Mouse (Mus musculus) liver, embryonic 13.5 days (tissue): ENCODE measurements at regions not wholly inside any gene's neighbourhood (a gene's known extent, or its start where the extent isn't known, plus 50 kb on each side); places are given as distances from the start of the nearest gene placed in this dataset.

Experiments
- ATAC-seq: fragments of 200-750 bp; cut with Nextera tagmentation; 2 replicates; pipeline ENCODE4 v1.8.0; 2017; ENCODE audit warnings: low read depth, mild to moderate bottlenecking, moderate number of reproducible peaks, moderate library complexity
- DNase-seq: peaks from one replicate; pipeline ENCODE4 v3.0.0; 2022
- H3K27ac ChIP-seq: fragments of 300-500 bp; sonication (generic); 2 replicates; pipeline ENCODE4 v1.5.1; 2015; ENCODE audit warnings: moderate library complexity, mild to moderate bottlenecking, inconsistent platforms
- H3K27me3 ChIP-seq: fragments of 300-500 bp; sonication (generic); 2 replicates; pipeline ENCODE4 v1.6.1; 2015; ENCODE audit warnings: mild to moderate bottlenecking, inconsistent platforms
- H3K36me3 ChIP-seq: fragments of 300-500 bp; sonication (generic); 2 replicates; pipeline ENCODE4 v1.6.1; 2015; ENCODE audit warnings: mild to moderate bottlenecking, inconsistent platforms
- H3K4me1 ChIP-seq: fragments of 300-500 bp; sonication (generic); replicated peaks from 2 replicates; pipeline ENCODE4 v1.6.1; 2015; ENCODE audit warnings: inconsistent platforms
- H3K4me2 ChIP-seq: fragments of 300-500 bp; sonication (generic); 2 replicates; pipeline ENCODE4 v1.6.1; 2015; ENCODE audit warnings: inconsistent platforms, mild to moderate bottlenecking, moderate library complexity
- H3K4me3 ChIP-seq: fragments of 300-500 bp; sonication (generic); replicated peaks from 2 replicates; pipeline ENCODE4 v1.5.1; 2015; ENCODE audit warnings: mild to moderate bottlenecking, inconsistent platforms
- H3K9ac ChIP-seq: fragments of 300-500 bp; sonication (generic); 2 replicates; pipeline ENCODE4 v1.6.1; 2015; ENCODE audit warnings: mild to moderate bottlenecking, inconsistent platforms
- H3K9me3 ChIP-seq: fragments of 300-500 bp; sonication (generic); replicated peaks from 2 replicates; pipeline ENCODE4 v1.6.1; 2016; ENCODE audit warnings: inconsistent platforms
- WGBS: fragments of 180-500 bp; shearing (Covaris S2); methylation state at CpG from one replicate; pipeline ENCODE4 v1.1.7; 2015; ENCODE audit not compliant: insufficient replicate concordance; 5-methylcytosine and 5-hydroxymethylcytosine counted together

- Histone ChIP-seq H3K4me2 (no peak overlapping the region), H3K27ac (no peak overlapping the region), H3K9me3 (no peaks in the 10 kb centered on the region), H3K27me3 (no peaks in the 10 kb centered on the region), H3K4me3 (no peak overlapping the region), H3K36me3 (no peaks in the 10 kb centered on the region), H3K4me1 (no peaks in the 10 kb centered on the region), H3K9ac (no peak overlapping the region)
- ATAC-seq (no peak), DNase-seq (no peak)
- WGBS: 70% methylated on average over 6 of the region's 6 CpGs
These were observed 394.8 kb upstream of the Nrp1 start for GRCm38 (mm10) chr8:127963625-127964024.

- DNase-seq: no peak
These were observed 393.6 kb upstream of the Nrp1 start for GRCm38 (mm10) chr8:127964801-127965200.

GRCm38 (mm10) chr8:127965341-127965740 is 393.1 kb upstream of the Nrp1 start:
- H3K4me1 ChIP-seq: no peaks in the 10 kb centered on the region
- H3K9me3 ChIP-seq: no peaks in the 10 kb centered on the region
- H3K4me2 ChIP-seq: no peak overlapping the region
- no peak for DNase-seq
- no peaks in the 10 kb centered on the region for H3K36me3 ChIP-seq
- H3K9ac ChIP-seq: no peak overlapping the region
- WGBS: 61% methylated on average over 2 of the region's 2 CpGs
- H3K27ac ChIP-seq: no peak overlapping the region
- ATAC-seq: no peak
- H3K27me3 ChIP-seq: no peaks in the 10 kb centered on the region
- no peak overlapping the region for H3K4me3 ChIP-seq

More at GRCm38 (mm10) chr8:127964801-127965200, 393.6 kb upstream of the Nrp1 start:
- Histone ChIP-seq H3K9ac (no peak overlapping the region), H3K27ac (no peak overlapping the region), H3K9me3 (no peaks in the 10 kb centered on the region), H3K36me3 (no peaks in the 10 kb centered on the region), H3K4me3 (no peak overlapping the region), H3K4me1 (no peaks in the 10 kb centered on the region), H3K27me3 (no peaks in the 10 kb centered on the region), H3K4me2 (no peak overlapping the region)
- no peak for ATAC-seq

DNA sequence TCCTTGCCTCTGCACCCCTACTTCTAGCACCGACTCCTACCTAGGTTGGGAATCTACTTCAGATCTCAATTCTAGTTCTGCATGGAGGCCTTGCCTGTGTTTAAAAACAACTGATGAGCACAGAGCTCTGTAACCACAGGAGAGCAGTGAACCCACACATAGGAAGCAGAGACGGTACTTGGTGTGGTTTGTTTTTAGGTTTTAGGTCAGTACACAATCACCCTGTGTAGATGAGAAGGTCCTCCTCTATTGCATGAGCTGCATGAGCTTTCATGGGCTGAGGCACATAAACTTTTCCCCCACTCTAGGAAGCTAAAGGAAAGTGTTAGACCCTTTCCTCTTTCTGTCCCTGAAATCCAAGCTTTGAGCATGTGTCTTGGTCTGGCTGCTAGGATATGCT is 390.4 kb upstream of the Nrp1 start:
- DNase-seq: no peak
- 60% methylated on average over 2 of the region's 2 CpGs for whole genome bisulfite sequencing

DNA sequence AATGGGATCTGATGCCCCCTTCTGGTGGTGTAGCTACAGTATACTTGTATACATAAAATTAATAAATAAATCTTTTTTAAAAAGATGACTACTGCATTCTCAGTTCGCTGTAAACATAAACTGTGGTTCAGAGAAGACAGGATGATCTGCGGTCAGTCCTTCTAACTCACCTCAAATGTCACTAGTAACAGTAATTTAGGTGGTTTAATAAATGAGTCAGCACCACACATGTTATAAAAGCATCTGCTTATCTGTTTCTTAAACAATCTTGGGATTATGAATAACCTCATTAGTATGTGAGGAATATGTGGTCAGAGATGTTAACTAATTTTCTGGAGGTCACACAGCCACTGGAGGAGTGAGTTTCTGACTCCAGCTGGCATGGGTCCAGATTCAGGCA is 385.2 kb upstream of the Nrp1 start:
- no peak overlapping the region for H3K27ac ChIP-seq
- no peaks in the 10 kb centered on the region for H3K27me3 ChIP-seq
- ATAC-seq (no peak), DNase-seq (no peak)
- H3K4me2 ChIP-seq: no peak overlapping the region
- no peak overlapping the region for H3K9ac ChIP-seq
- H3K36me3 ChIP-seq: no peaks in the 10 kb centered on the region
- H3K4me1 ChIP-seq: no peaks in the 10 kb centered on the region
- WGBS: 67% methylated on average over 2 of the region's 2 CpGs
- no peaks in the 10 kb centered on the region for H3K9me3 ChIP-seq
- H3K4me3 ChIP-seq: no peak overlapping the region

More for the DNA sequence above, 390.4 kb upstream of the Nrp1 start:
- no peak overlapping the region for H3K4me2 ChIP-seq
- no peaks in the 10 kb centered on the region for H3K9me3 ChIP-seq
- no peaks in the 10 kb centered on the region for H3K36me3 ChIP-seq
- no peaks in the 10 kb centered on the region for H3K4me1 ChIP-seq
- no peak for ATAC-seq
- no peaks in the 10 kb centered on the region for H3K27me3 ChIP-seq
- no peak overlapping the region for H3K4me3 ChIP-seq
- no peak overlapping the region for H3K9ac ChIP-seq
- H3K27ac ChIP-seq: no peak overlapping the region

GRCm38 (mm10) chr8:127977746-127978145 is 380.7 kb upstream of the Nrp1 start:
- Histone ChIP-seq H3K4me1 (no peaks in the 10 kb centered on the region), H3K4me3 (no peak overlapping the region), H3K4me2 (no peak overlapping the region), H3K27me3 (no peaks in the 10 kb centered on the region), H3K27ac (no peak overlapping the region), H3K9ac (no peak overlapping the region), H3K36me3 (no peaks in the 10 kb centered on the region), H3K9me3 (no peaks in the 10 kb centered on the region)
- DNase-seq (no peak), ATAC-seq (no peak)
- 48% methylated on average over 2 of the region's 2 CpGs for WGBS

DNA sequence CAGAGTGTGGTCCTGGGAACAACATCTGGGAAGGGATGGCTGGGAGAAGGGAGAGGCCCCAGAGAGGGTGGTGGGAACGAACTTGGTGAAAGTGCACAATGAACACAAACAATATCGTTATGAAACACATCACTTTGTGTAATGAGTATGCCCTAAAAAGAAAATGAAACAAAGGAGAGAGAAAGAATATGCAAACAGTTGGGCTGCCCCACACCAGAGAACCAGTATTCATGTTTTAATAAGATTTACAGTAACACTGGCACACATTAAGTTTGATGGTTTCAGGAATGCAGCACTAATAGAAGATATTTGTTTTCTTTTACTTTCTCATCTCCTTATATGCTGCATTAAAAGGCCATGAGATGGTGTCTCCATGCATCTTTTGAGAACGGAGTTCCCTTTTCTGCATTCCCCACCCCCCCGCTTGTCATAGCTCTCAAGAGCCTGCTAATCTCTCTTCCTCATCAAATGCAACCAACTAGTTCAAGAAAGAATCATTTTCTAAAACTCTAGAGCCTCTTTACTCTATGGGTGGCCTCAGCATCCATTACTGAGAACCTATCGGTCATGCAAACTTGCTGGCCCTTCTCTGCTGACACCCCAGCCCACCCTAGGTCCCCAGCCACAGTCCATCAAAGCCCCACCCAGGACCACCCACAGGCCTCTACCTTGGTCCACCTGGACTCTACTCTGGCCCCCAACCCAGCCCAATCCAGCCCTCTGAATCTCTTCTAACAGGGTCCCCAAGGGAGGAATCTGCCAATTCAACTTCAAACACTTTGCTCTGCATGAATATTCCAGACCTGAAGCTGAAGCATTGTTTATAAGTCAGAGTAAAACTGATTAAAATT is 379.0 kb upstream of the Nrp1 start:
- no peak for DNase-seq
- H3K4me2 ChIP-seq: no peak overlapping the region

GRCm38 (mm10) chr8:127982165-127982564 is 376.2 kb upstream of the Nrp1 start:
- WGBS: 55% methylated on average over 5 of the region's 5 CpGs
- Histone ChIP-seq H3K36me3 (no peaks in the 10 kb centered on the region), H3K9ac (no peak overlapping the region), H3K9me3 (no peaks in the 10 kb centered on the region), H3K4me2 (no peak overlapping the region), H3K4me3 (no peak overlapping the region), H3K27ac (no peak overlapping the region), H3K4me1 (no peaks in the 10 kb centered on the region), H3K27me3 (no peaks in the 10 kb centered on the region)
- DNase-seq (no peak), ATAC-seq (no peak)

More for the DNA sequence above, 379.0 kb upstream of the Nrp1 start:
- H3K27ac ChIP-seq: no peak overlapping the region
- H3K4me3 ChIP-seq: no peak overlapping the region
- WGBS: 46% methylated on average over 5 of the region's 5 CpGs
- no peaks in the 10 kb centered on the region for H3K9me3 ChIP-seq
- H3K36me3 ChIP-seq: no peaks in the 10 kb centered on the region
- H3K4me1 ChIP-seq: no peaks in the 10 kb centered on the region
- no peak for ATAC-seq
- H3K27me3 ChIP-seq: no peaks in the 10 kb centered on the region
- H3K9ac ChIP-seq: no peak overlapping the region

DNA sequence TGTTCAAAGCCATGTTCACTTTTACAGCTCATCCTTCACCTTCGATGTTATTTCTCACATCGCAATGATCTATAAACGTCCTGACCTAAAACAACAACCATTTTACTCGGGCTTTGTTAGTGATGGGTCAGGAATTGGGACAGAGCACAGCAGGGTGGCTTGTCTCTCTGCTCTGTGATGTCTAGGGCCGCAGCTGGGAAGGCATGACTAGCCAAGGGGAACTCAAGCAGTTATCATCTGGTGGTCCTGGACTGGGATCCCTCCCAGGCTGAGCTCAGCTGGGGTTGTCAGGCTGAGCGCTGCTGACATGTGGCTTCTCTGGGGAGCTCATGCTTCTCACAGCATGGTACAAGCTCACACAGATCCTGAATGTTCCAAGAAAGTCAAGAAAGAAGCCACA is 372.8 kb upstream of the Nrp1 start:
- Histone ChIP-seq H3K9ac (no peak overlapping the region), H3K4me1 (no peaks in the 10 kb centered on the region), H3K36me3 (no peaks in the 10 kb centered on the region), H3K27me3 (no peaks in the 10 kb centered on the region), H3K4me2 (no peak overlapping the region), H3K27ac (no peak overlapping the region), H3K9me3 (no peaks in the 10 kb centered on the region), H3K4me3 (no peak overlapping the region)
- no peak for ATAC-seq
- WGBS: 71% methylated on average over 6 of the region's 6 CpGs
- DNase-seq: no peak

DNA sequence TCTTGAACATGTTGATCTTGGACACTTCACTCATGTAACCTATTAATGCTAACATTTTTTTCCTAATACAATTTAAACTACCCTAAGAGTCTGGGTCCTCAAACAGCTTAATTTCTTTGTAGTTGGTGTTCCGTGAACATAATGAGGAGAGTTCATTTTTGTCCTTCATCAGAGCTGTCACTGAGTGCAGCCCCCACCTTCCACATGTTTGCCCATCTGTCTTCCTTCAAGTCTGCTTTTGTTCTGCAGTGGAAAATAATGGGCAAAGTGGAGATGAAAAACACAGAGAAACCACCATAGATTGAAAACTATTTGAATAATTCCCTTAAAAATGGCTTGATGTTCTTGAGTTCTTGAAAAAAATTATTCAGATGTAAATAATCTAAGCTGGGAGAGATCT is 369.5 kb upstream of the Nrp1 start:
- no peak overlapping the region for H3K27ac ChIP-seq
- no peaks in the 10 kb centered on the region for H3K9me3 ChIP-seq
- no peaks in the 10 kb centered on the region for H3K36me3 ChIP-seq
- no peak overlapping the region for H3K4me2 ChIP-seq
- H3K9ac ChIP-seq: no peak overlapping the region
- DNase-seq (no peak), ATAC-seq (no peak)
- WGBS: 55% methylated on average over 1 of the region's 1 CpGs
- H3K27me3 ChIP-seq: no peaks in the 10 kb centered on the region
- no peak overlapping the region for H3K4me3 ChIP-seq
- no peaks in the 10 kb centered on the region for H3K4me1 ChIP-seq

DNA sequence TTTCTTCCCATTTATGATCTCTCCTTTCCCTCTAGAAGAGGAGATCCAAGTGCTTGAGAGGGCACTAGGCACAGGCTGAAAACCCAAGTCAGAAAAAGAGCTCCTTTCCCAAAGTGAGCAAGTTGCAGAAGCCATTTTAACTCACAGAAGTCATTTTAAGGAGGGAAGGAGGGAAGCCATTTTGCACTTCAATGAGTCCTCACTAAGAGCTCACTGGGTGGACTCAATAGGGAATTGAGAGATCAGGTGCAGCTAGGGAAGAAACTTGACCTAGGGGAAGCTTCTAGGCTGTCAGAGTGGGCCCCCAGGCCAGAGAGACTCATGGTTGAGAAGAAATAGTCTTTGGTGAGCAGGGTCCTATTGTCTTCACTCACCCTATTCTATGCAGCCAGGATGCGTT is 363.5 kb upstream of the Nrp1 start:
- H3K27me3 ChIP-seq: no peaks in the 10 kb centered on the region
- WGBS: 95% methylated on average over 1 of the region's 1 CpGs
- ATAC-seq: no peak
- H3K27ac ChIP-seq: no peak overlapping the region
- no peaks in the 10 kb centered on the region for H3K36me3 ChIP-seq
- DNase-seq: no peak
- no peaks in the 10 kb centered on the region for H3K4me1 ChIP-seq
- no peaks in the 10 kb centered on the region for H3K9me3 ChIP-seq
- H3K4me2 ChIP-seq: no peak overlapping the region
- no peak overlapping the region for H3K4me3 ChIP-seq
- H3K9ac ChIP-seq: no peak overlapping the region

- Histone ChIP-seq H3K4me3 (no peak overlapping the region), H3K9me3 (no peaks in the 10 kb centered on the region), H3K27me3 (no peaks in the 10 kb centered on the region), H3K36me3 (no peaks in the 10 kb centered on the region), H3K27ac (no peak overlapping the region), H3K4me1 (no peaks in the 10 kb centered on the region), H3K4me2 (no peak overlapping the region), H3K9ac (no peak overlapping the region)
- ATAC-seq (no peak), DNase-seq (no peak)
- WGBS: 64% methylated on average over 1 of the region's 1 CpGs
These were observed 362.9 kb upstream of the Nrp1 start for GRCm38 (mm10) chr8:127995490-127995889.
